Mouse (Mus musculus): ENCODE data around the gene Epn2. TPM values are rescaled to one million over a fixed set of nuclear protein-coding genes. Genes with fewer than 3 reads are reported as not detected.

The Epn2 gene
- total RNA-seq (2022) = 100 to 1,000 TPM; 123 to 157 (median 152) TPM

DNA sequence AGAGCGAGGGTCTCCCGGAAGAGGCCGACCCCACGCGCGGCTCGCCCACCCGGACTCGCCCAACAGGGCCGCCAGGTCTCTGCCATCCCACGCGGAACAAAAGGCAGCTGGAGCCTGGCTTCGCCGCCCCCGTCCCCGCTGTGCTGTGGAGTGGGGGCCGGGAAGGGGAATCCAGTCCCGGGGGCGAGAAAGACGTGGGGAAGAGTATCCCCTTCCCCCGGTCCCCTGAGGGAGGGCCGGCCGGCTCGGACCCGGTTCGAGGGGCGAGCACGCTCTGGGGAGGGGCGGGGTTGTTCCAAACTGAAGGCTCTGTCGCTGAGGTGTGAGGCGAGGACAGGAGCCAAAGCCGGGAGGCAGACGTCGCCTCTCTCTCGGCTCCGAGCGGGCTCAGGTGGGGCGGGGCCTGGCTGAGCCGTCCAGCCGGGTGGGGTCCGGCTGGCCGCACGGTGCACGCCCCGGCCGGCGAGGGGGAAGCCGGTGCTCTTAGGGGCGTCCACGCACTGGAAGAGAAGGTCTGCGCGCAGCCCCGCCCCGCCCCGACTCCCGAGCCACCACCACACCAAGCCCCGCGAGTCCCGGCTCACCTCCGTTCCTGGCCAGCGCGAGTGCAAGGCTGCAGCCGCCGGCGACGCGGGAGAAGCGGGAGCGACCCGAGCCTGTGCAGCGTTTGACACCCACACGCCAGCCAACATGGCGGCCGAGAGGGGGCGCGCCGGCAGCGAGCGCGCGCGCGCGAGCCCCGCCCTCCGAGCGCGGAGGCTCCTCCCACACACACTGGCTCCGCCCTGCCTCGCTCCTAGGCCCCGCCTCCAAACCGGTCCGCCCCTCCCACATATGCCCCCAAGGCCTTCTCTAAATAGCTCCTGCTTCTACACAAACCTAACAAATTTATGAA, at the start of gene Epn2:
Gene Epn2 (minus strand): TSS at position 705 of the 895 bp plus-strand sequence.
- DNase-seq (ENCODE audit: low spot score in 2 of 2) = peak; percentile 52 to 67

DNA sequence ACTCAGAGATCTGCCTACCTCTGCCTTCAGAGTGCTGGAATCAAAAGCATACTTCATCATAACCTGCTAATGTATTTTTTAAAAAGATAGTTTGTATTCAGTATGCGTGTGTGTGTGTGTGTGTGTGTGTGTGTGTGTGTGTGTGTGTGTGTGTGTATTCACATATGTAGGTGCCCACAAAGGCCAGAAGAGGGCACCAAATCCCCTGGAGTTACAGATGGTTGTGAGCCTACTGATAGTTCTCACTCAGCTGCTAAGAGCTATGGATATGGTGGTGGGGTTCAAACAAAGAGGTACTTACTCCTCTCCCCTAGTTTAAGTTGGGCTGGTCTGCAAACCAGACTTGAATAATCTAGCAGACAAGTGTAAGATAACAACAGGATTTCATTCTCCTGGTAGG, 47.0 kb upstream of the Epn2 start:
- no peak for DNase-seq (ENCODE audit: low spot score in 2 of 2)

DNA sequence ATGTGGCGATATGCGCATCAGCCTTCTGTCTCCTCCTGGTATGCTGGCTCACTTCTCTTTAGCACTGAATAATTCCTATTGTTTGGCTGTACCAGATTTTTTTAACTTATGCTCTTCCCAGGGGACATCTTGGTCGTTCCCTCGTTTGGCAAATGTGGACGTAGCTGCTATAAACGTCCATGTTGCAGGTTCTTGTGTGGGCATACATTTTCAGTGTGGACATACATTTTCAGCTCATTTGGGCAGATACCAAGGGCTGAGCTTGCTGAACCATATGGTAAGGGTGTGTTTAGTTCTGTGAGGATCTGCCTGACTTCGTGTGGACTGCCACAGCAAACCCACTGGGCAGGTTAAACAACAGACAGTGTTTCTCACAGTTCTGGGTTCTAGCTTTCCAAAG, 45.6 kb upstream of the Epn2 start:
- no peak for DNase-seq (ENCODE audit: low spot score in 2 of 2)

DNA sequence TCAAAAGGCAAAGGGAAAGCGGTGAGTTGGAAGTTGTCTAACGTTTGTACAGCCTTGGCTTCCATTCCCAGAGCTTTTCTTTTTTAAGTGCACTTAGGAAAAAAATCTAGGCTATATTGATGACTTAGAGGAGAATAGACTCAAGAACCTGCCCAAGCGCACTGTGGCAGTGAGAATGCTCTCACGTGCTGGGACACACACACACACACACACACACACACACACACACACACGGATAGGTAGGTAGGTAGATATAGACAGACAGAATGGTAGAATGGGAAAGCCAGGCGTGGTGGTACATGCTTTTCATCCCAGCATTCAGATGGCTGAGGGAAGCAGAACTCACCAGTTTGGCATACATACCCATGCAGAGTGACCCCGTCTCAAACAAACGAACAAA, 41.3 kb upstream of the Epn2 start:
- DNase-seq (ENCODE audit: low spot score in 2 of 2) = no peak

DNA sequence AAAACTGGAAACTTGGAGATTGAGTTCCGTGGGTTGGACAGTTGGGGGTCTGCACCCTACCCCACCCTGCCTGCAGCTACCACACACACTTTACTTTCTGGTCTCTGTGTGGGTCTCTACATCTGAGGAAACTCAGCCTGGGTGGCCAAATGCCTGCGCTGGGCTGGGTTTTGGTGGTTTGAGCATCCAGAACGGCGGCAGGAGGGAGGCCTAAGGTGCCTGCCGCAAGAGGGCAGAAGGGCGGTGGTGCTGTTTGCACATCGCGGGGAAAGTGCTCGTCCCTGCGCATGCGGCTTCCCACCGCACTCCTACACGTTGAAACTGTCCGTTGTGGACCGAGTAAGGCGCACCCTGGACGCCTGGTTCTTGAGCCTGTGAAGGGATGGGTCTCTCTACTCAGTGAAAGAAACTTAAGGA, 40.8 kb upstream of the Epn2 start:
- peak; percentile 68 to 83 for DNase-seq (ENCODE audit: low spot score in 2 of 2)

DNA sequence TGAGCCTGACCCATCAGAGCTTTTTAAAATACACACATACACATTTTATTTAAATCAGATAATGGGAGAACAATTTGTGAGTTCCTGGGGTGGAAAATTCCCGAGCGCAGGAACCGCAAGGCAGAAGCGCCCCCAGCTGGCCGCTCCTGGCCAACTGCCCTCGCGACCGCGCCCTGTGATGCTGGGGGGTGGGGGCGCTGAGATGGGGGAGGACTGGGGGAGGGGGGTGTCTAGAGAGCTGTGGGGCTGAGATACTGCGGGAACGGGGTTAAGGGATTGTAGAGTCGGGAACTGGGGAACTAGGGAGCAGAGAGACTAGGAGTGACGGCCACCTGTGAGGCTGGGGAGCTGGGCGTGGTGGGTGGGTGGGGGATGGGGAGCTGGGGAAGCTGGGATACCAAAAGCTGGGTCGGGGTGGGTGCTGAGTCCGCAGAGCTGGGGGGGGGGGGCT, 40.3 kb upstream of the Epn2 start:
- DNase-seq (ENCODE audit: low spot score in 2 of 2) = peak; percentile 33 to 61

DNA sequence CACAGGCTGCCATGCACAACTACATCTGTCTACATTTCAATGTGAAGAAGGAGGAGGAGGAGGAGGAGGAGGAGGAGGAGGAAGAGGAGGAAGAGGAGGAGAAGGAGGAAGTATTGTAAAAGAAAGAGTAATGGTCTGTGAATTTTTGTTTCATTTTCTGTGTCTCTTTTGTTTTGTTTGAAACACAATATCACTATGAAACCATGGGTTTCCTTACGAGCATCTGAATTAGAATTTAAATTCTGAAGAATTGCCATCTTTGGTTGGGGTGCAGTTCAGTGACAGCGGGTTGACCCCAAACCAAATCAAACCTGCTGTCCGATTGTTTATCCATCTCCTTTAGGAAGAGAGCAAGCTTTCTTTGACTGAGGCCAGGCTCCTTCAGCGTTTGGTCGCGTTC, 39.9 kb upstream of the Epn2 start:
- DNase-seq (ENCODE audit: low spot score in 2 of 2) = no peak

DNA sequence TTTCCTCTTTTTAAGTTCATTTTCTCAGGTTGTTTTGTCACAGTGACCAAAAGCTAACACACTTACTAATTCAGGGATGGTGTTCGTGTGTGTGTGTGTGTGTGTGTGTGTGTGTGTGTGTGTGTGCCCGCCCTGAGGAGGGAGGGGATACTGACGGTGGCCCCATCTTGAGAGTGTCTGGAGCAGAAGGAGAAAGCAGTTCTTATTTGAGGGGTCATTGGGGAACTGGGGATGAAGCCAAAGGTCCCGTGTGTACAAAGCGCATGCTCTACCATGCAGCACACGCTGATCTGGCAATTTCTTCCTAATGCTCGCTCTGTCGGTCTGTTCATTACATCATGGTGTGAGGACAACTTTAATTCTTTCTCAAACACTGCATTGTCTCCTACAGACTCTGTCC, 39.1 kb upstream of the Epn2 start:
- DNase-seq (ENCODE audit: low spot score in 2 of 2) = no peak

DNA sequence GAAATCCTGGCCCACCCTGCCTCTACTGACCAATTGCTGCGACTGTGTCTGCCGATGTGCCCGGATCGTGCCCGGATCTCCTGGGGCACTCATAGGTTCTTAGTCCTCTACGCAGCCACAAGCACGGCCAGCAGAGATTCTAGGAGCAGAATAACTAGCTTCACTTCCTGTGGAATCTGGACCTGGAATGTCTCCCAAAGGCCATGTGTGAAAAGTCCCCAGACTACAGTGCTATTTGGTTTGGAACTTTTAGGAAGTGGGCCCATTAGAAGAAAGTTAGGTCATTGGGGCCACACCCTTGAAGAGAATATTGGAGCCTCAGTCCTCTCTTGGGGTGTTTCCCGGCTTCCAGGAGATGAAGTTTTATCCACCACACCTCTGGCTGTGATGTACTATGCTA, 38.6 kb upstream of the Epn2 start:
- DNase-seq (ENCODE audit: low spot score in 2 of 2) = no peak

DNA sequence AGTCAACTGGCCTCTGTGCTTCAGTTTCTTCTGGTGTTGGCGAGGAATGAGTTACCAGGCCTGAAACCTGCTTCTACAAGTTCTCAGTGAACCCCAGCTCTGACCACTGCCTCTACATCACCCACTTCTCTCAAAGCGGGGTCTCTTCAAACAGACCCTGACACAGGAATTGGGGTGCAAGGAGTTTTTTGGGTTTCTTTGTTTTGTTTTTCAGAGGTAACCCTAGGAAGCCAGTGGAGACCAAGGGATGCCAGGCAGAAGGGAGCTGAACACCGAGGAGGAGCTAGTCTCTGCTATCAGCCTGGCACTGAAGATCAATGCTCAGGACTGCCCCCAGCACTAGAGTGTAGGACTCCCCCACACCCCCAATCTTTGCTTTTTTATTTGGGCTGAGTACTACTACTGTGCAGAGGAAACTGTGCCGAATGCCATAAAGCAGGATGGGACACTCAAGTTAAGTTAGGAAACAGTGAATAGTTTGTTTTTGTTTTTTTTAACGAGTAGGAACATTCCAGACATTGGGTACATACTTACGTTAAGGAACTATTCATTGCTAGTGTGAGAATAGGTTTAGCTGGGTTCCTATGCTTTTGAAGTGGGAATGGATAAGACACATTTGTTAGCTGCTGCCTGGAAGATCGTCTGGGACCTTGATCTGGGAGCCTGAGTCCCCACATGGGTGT, 37.9 kb upstream of the Epn2 start:
- DNase-seq (ENCODE audit: low spot score in 2 of 2) = no peak

DNA sequence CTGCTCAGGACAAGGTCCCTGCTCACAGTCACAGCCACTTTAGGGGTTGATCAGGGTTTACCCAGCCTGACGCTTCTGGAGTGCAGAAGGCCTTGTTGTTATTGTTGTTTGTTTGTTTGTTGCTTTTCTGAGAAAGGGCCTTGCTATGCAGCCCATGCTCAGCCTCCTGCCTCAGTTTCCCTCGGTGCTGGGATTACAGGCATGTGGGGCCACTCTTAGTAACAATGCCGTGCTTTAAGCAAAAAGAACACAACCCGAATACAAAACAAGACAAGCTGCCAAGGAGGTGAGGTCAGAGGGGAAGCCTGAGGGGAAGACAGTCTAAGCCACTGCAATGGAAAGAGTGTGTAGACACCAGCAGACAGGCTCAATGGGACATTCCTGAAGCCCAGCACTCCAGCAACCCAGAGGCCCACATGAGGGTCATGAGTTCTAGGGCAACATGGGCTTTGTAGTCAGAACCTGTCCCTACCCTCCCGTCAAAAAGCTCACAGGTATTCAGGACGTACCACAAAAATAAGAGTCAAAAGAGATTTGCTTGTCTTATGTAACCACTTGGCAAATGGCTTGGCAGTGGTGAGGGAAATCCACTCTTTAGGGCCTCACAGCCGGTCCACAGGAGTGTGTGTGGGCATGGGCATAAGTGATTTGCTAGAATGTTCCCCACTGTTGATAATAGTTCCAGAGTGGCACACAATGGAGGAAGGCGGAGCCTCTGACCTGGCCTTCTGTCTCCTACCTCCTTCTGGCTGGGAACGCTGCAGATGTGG, 37.2 kb upstream of the Epn2 start:
- no peak for DNase-seq (ENCODE audit: low spot score in 2 of 2)

DNA sequence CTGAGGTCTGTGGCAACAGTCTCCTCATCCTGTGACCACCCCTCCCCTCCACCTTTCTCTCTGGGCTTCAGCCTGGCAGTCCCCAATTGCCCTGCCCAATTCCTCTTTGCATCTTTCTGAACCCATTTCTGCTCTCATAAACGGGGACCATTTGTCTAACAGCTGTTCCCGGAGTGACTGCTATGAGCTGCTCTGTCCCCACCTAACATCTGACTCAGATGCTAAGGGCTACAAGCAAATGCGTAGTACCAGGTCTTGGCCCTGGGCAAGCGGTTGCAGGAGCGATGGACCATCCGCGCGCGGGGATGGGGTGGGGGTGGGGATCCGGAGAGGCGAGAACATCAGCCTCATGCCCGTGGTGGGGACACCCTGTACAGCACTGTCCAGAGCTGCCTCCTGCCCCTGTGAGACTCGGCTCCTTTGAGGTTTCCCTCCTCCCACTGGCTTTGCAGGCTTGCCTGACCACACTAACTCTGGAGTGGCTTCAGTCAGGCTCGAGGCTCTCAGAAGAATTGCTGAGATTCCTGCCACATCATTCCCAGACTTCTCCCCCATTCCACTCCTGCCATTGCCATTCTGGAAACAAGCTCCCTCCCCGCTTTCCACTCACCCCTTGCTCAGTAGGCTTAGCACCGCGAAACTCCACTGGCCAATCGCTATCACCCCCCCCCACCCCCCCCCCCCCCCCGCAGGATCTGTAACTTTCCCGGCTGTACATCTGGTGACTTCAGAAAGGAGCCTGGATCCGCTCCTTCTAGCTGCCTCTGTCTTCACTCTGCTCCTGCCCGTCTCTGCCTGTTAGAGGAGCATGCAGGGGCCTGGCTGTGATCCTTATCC, 36.4 kb upstream of the Epn2 start:
- DNase-seq (ENCODE audit: low spot score in 2 of 2) = no peak

DNA sequence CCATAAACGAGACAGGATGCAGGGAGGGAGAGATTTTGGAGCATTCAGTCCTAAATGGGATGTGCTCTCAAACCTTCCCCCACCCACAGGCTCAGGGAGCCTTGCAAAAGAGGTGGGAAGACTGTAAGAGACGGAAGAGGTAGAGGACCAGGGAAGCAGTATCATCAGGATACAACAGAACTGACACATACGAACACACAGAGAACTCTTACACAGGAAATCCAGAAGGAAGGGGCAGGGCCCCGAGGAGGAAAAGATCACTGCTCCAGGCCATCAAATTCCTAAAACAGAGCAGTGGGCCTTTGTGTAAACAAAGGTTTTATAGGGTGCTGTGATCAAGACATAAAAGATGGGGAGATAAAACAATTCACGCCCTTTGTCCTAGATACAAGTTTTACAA, 34.9 kb upstream of the Epn2 start:
- no peak for DNase-seq (ENCODE audit: low spot score in 2 of 2)

DNA sequence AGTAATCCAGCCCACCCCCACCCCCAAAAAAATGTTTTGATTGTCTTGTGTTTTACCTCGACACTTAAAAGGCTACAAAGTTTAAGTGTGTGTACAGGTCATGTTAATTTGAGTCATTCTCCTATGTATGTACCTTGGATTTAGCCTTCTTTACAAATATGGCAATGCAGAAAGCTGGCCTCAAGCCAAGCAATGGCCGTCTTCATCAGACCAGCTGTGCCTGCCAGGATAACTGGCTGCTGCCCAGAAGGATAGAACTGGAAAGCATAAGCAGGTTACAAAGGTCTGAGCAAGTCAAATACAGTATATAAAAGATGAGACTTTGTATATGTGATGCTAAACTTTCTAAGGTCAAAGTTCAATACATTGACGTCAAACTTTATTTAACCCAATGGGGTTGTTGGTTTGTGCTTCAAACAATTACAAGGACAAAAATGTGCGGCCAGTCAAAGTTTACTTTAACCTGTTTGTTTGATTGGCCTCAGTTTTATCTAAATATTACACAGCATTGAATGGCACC, 32.7 kb upstream of the Epn2 start:
- DNase-seq (ENCODE audit: low spot score in 2 of 2) = no peak

DNA sequence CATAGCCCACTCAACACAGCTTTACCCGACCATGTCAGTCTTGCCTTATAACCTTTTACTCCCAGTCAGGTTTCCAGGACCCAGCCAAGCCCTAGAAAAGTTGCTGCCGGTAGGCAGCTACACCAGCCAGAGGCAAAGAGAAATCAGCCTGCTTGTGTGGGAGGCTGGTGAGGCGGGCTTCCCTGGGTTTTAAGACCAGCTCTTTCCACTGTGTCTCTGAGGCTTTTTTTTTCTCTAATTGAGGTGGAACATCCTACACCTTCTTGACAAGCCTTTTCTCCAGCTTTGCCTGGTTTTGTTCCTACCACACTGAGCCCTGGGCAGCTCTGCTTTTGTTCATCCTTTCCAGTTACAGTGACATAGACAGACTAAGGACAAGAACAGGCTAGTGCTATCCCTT, 31.7 kb upstream of the Epn2 start:
- no peak for DNase-seq (ENCODE audit: low spot score in 2 of 2)

DNA sequence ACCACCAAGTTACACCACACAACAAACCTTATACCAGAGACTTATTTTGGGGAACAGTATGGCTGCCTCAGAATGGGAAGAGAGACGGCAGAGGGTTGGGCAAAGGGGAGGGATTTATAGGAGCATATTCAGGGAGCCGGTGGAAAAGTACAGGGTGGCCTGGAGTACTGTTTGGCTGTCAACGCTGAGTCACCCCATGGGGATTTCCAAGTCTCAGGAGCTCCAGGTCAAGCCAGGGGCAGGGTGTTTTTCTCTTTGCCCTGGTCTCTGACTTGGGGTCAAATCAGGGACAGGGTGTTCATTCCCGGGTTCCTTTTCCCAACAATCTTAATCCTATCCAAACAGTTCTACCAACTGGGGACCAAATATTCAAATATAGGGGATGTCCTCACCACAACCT, 28.6 kb upstream of the Epn2 start:
- DNase-seq (ENCODE audit: low spot score in 2 of 2) = no peak

DNA sequence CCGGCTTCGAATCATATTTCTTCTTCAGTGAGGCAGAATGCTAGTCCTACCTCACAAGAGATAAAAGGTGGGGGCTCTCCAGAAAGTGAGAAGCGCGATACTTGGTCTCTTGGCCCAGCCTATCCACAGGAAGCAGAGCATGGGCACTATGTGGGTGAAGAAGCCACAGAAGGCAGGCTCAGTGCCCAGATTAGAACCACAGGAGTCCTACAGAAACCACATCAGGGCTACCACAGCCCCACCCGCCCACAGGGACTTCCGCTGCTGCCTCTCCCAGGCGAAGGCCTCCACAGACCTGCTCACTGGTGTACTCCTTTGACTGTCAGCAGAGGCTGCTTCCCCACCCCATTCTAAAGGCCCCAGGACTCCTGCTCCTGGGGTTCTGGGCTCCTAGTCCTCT, 23.2 kb upstream of the Epn2 start:
- DNase-seq (ENCODE audit: low spot score in 2 of 2) = no peak

DNA sequence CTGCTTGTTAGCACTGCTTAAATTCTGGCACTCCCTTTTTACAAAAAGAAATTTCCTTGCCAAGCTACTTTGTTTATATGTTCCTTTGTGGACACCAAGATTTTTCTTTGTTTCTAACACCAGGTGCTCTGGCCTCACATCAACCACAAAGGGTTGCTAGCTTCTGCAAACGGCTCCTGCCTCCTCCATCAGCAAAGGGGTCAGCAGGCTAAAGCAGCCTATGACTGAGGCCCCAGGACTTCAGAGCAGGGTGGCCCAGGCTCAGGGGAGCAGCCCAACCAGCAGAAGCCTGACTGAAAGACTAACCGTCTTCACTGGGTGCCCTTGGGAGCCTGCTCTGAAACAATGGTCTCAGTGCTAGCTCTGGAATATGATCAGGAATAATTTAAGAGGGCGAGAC, 22.0 kb upstream of the Epn2 start:
- no peak for DNase-seq (ENCODE audit: low spot score in 2 of 2)

DNA sequence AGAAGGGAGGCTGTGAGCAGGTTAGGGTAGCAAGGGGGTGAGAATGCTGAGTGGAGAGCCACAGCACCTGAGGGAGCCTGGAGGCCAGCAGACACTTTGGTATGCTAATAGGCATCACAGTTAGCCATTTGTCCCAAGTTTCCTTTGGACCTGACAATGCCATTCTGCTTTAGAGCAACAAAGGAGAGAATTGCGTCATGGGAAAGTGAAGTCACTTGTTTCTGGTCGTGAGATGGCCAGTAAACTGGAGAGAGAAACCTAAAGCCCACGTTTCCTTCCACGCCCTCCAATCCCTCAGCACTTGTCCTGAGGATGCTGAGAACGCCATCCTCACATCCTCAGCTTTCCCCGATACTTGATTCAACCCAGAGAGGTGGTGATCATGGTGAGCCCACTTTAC, 18.9 kb upstream of the Epn2 start:
- no peak for DNase-seq (ENCODE audit: low spot score in 2 of 2)

DNA sequence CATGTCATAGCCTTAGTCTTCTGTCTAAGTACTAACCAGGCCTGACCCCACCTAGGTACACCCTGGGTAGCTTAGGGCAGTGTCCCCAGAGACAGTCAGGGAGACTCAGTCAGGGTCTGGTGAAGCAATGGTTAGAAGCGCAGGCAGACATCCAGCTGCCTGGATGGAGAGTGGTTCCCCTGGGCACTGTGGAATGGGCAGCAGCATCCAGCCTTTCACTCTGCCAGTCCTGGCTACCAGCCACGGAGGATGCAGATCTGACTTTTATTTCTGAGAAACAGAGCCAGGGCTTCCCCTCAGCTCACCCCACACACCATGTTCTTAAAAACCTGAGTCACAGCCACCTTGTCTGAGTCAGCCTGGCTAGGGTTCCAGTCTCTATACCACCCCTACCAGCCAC, 18.0 kb upstream of the Epn2 start:
- no peak for DNase-seq (ENCODE audit: low spot score in 2 of 2)

DNA sequence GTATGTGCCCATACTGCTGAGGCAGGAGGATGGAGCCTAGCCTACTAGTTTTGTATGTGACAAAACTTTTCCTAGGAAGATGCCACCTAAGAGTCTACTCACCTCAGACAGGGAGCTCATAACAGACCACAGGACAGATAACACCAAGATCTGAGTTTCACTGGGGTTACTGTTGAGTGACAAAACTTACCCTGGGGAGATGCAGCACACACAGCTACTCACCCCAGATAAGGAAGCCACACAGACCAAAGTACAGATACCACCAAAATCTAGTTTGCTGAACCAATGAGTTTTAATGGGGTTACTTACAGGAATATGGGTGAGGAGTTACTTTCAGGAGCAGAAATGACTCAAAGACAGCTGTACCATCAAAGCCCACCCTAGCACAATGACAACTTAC, 13.6 kb upstream of the Epn2 start:
- no peak for DNase-seq (ENCODE audit: low spot score in 2 of 2)
